Comparison of ENCODE assay signal across 8 mouse cellular contexts in the genomic region with DNA sequence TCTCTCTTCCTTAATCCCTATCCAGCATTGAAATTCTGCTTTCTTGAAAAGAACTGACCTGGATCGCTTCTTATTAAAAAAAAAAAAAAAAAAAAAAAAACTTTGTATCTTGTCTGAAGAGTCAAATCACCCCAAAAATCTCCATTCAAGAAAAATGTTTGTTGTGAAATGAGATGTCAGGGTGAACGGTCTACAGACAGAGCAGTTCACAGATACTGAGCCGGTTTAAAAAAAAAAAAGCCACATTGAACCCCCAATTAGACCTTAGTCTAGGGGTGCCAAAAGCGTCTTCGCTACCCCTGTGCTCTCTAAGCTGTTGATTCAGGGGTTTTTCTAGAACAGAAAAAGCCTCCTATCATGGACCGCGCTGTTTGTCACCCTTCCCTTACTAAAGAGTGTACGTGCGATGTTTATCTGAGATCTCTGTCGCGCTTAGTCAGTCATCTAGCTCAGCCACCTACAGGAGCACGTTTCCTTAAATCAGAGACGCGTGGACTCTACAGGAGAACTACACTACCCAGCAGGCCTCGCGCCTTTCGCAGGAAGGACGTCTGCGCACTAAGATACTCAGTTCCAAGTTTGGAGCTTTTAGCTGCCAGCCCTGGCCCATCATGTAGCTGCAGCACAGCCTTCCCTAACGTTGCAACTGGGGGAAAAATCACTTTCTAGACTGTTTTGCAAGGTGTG. TPM values are rescaled to one million over a fixed set of nuclear protein-coding genes. Genes with fewer than 3 reads are reported as not detected.
DNase-seq lines count a peak whose midpoint lies in the region; ATAC-seq and TF ChIP-seq lines count a peak whose summit lies in the region.

A gene (plus strand): TSS at position 570 of the 687 bp plus-strand sequence.

- peak within 1 kb of the TSS; percentile 74 for H3K4me3 ChIP-seq in bone marrow macrophage, adult 2 months (ENCODE audit: insufficient read depth, low read length)
- H3K4me3 ChIP-seq in embryonic fibroblast, embryonic 13.5 days (ENCODE audit: insufficient read depth, low read length), result peak within 1 kb of the TSS; percentile 53
- peak within 1 kb of the TSS; percentile 59 for H3K4me3 ChIP-seq in limb, embryonic 13.5 days
- peak within 1 kb of the TSS; percentile 71 for H3K4me3 ChIP-seq in midbrain, embryonic 15.5 days

- DNase-seq in A20 (ENCODE audit: low read depth, low spot score), result peak; percentile 94
- peak; percentile 84 for DNase-seq in heart, adult 8-10 months (ENCODE audit: low spot score)
- peak; percentile 86 for DNase-seq in kidney, adult 8-10 months
- peak; percentile 67 to 77 for DNase-seq in spleen, adult 18-20 months

- no peaks in the 10 kb centered on the region for H3K27me3 ChIP-seq in limb, embryonic 13.5 days
- no peaks in the 10 kb centered on the region for H3K27me3 ChIP-seq in midbrain, embryonic 15.5 days (replicated peaks)

- TF ChIP-seq POLR2A in bone marrow macrophage, adult 2 months (IDR thresholded peaks at IDR 0.05; ENCODE audit: borderline replicate concordance, low read depth, low read length), result no peak
- TF ChIP-seq POLR2A in embryonic fibroblast, embryonic 13.5 days (IDR thresholded peaks at IDR 0.05; ENCODE audit: low read depth, low read length), result no peak; the same call in 1 of the 2 replicates

- peak; percentile 96 for ATAC-seq in limb, embryonic 13.5 days (ENCODE audit: low FRiP score, low read depth)
- ATAC-seq in midbrain, embryonic 15.5 days (replicated peaks), result peak; percentile 95

- peaks cover 8% of the 10 kb centered on the region for H3K4me1 ChIP-seq in bone marrow macrophage, adult 2 months (ENCODE audit: control insufficient read depth, insufficient read depth, low read length)
- H3K4me1 ChIP-seq in embryonic fibroblast, embryonic 13.5 days (ENCODE audit: control insufficient read depth, insufficient read depth, low read length), result peaks cover 7% of the 10 kb centered on the region
- H3K4me1 ChIP-seq in limb, embryonic 13.5 days, result peaks cover 25% of the 10 kb centered on the region
- peaks cover 40% of the 10 kb centered on the region for H3K4me1 ChIP-seq in midbrain, embryonic 15.5 days

- peak within 1 kb of the TSS; percentile 78 for H3K4me2 ChIP-seq in limb, embryonic 13.5 days (replicated peaks)
- H3K4me2 ChIP-seq in midbrain, embryonic 15.5 days, result peak within 1 kb of the TSS; percentile 66

- peak within 1 kb of the TSS; percentile 77 for H3K9ac ChIP-seq in limb, embryonic 13.5 days
- H3K9ac ChIP-seq in midbrain, embryonic 15.5 days, result peak within 1 kb of the TSS; percentile 61

- peak within 1 kb of the TSS; percentile 40 for H3K27ac ChIP-seq in bone marrow macrophage, adult 2 months (ENCODE audit: insufficient read depth, low read depth, low read length)
- H3K27ac ChIP-seq in embryonic fibroblast, embryonic 13.5 days (ENCODE audit: insufficient read depth, low read length), result no peak within 1 kb of the TSS
- peak within 1 kb of the TSS; percentile 58; the same call in 1 of the 2 replicates for H3K27ac ChIP-seq in limb, embryonic 13.5 days
- peak within 1 kb of the TSS; percentile 55; the same call in 1 of the 2 replicates for H3K27ac ChIP-seq in midbrain, embryonic 15.5 days

- no peaks in the 10 kb centered on the region for H3K9me3 ChIP-seq in limb, embryonic 13.5 days
- no peaks in the 10 kb centered on the region for H3K9me3 ChIP-seq in midbrain, embryonic 15.5 days

- H3K36me3 ChIP-seq in limb, embryonic 13.5 days, result no peaks in the 10 kb centered on the region
- no peaks in the 10 kb centered on the region for H3K36me3 ChIP-seq in midbrain, embryonic 15.5 days (replicated peaks)

- TF ChIP-seq CTCF in bone marrow macrophage, adult 2 months (IDR thresholded peaks at IDR 0.05; ENCODE audit: low read depth, low read length), result no peak
- no peak for TF ChIP-seq CTCF in embryonic fibroblast, embryonic 13.5 days (IDR thresholded peaks at IDR 0.05; ENCODE audit: borderline replicate concordance, insufficient read depth, low read length)

- WGBS in limb, embryonic 13.5 days, result 9% methylated on average over 20 of the region's 20 CpGs
- 8% methylated on average over 20 of the region's 20 CpGs for WGBS in midbrain, embryonic 15.5 days

RNA-seq across cellular contexts. Expression of the gene that starts here (rescaled TPM):
- polyA plus RNA-seq in bone marrow macrophage, adult 2 months (2012; ENCODE audit: insufficient read depth, insufficient read length, missing spikeins), result 1.6 and 3.6 TPM in 2 replicates
- 3.6 and 4.7 TPM in 2 replicates for polyA plus RNA-seq in embryonic fibroblast, embryonic 13.5 days (2011; ENCODE audit: insufficient read length, low read depth, missing spikeins)
- 1 to 10 TPM; 2.9 to 7.0 (median 5.4) TPM for total RNA-seq in heart, adult 8-10 months (2022)
- polyA plus RNA-seq in limb, embryonic 13.5 days (2015; fragmentation: Nextera tagmentation; extraction: Ambion mirVana), result 34.3 and 34.6 TPM in 2 replicates
- polyA plus RNA-seq in midbrain, embryonic 15.5 days (2015; fragmentation: Nextera tagmentation; extraction: Ambion mirVana), result 23.9 and 24.0 TPM in 2 replicates
